In genomic region chr13:95449730-95450129, GRCm38 (mm10) we compare ENCODE assay signal across 27 mouse cellular contexts. TPM values are rescaled to one million over a fixed set of nuclear protein-coding genes. Genes with fewer than 3 reads are reported as not detected.
"Had no signal": no experiment of that assay in that cellular context is flagged by ENCODE, and none has a peak within 500 bp of the region (broad histone marks: within the 10 kb centered on the region; RNA-seq: fewer than 3 reads in every experiment).

No protein-coding gene starts in this region.

- DNase-seq: kidney, adult 8-10 months; kidney, postnatal 10 days; kidney, postnatal 36 days; layer of hippocampus, postnatal 36 days; liver, embryonic 13.5 days; lung, adult 2 months; midbrain, embryonic 14.5 days; right cerebral cortex, postnatal 25 days; spleen, adult 18-20 months; thymus, postnatal 4 days had no signal

RNA-seq across cellular contexts. Expression of gene Crhbp, which starts 5.0 kb away (rescaled TPM):
- total RNA-seq: liver, adult 2 months had no signal
- polyA plus RNA-seq: liver, adult 2 months; liver, embryonic 13.5 days; lung, adult 2 months; macrophage had no signal

RNA-seq across cellular contexts. Expression of gene S100z, which starts 28.8 kb away (rescaled TPM):
- total RNA-seq: layer of hippocampus, adult 8-10 months; layer of hippocampus, postnatal 10 days; layer of hippocampus, postnatal 36 days; left cerebral cortex, adult 2 months; left cerebral cortex, postnatal 10 days; left cerebral cortex, postnatal 36 days; liver, adult 2 months; midbrain, postnatal 0 days had no signal
- polyA plus RNA-seq: kidney, embryonic 15.5 days; limb, embryonic 11.5 days; limb, embryonic 14.5 days; liver, adult 2 months; liver, embryonic 13.5 days; liver, embryonic 16.5 days; lung, adult 2 months; lung, embryonic 16.5 days; macrophage; midbrain, embryonic 11.5 days; midbrain, embryonic 14.5 days; midbrain, postnatal 0 days; neural tube, embryonic 12.5 days; neural tube, embryonic 15.5 days; stomach, embryonic 15.5 days had no signal
